Mouse (Mus musculus) frontal cortex, adult 2 months (tissue): Measurements from ENCODE around the gene Abracl. TPM values are rescaled to one million over a fixed set of nuclear protein-coding genes. Genes with fewer than 3 reads are reported as not detected.

Experiments
- polyA plus RNA-seq: library from polyadenylated mRNA; depleted of rRNA; stranded (reverse); fragments of >200 nt; gene quantifications from 2 replicates; pipeline ENCODE4 v1.2.3, GENCODE M21; 2012; rRNA removed

The Abracl gene
- polyA plus RNA-seq, 1 experiment, result 22.5 TPM

Other genes starting within 250 kb of the Abracl start
- gene Txlnb, start 227.1 kb downstream of the Abracl start, polyA plus RNA-seq, result 0.86 and 1.4 TPM in 2 replicates
- gene Heca, start 75.2 kb downstream of the Abracl start, polyA plus RNA-seq, result 14.9 and 17.4 TPM in 2 replicates
- 62.9 and 66.8 TPM in 2 replicates for gene Reps1, start 32.6 kb upstream of the Abracl start, polyA plus RNA-seq
- 0.42 and 0.46 TPM in 2 replicates for gene Ect2l, start 187.6 kb upstream of the Abracl start, polyA plus RNA-seq
- 65.4 and 67.0 TPM in 2 replicates for gene Ccdc28a, start 211.7 kb upstream of the Abracl start, polyA plus RNA-seq